26 mouse cellular contexts compared by ENCODE assay signal in genomic region chr3:94882579-94882978, GRCm38 (mm10).
"Had no signal": no experiment of that assay in that cellular context is flagged by ENCODE, and none has a peak within 500 bp of the region (broad histone marks: within the 10 kb centered on the region; RNA-seq: fewer than 3 reads in every experiment).

No protein-coding gene starts in this region.

- H3K9ac ChIP-seq: embryonic facial prominence, embryonic 12.5 days; embryonic facial prominence, embryonic 13.5 days; embryonic facial prominence, embryonic 15.5 days; forebrain, embryonic 12.5 days; forebrain, embryonic 13.5 days; forebrain, embryonic 15.5 days; forebrain, postnatal 0 days had no signal

- H3K27ac ChIP-seq: embryonic facial prominence, embryonic 10.5 days; embryonic facial prominence, embryonic 12.5 days; embryonic facial prominence, embryonic 13.5 days; embryonic facial prominence, embryonic 15.5 days; forebrain, embryonic 10.5 days; forebrain, embryonic 12.5 days; forebrain, embryonic 13.5 days; forebrain, embryonic 15.5 days; gastrocnemius, adult 2 months; heart, adult 2 months had no signal

- H3K4me3 ChIP-seq: embryonic facial prominence, embryonic 10.5 days; embryonic facial prominence, embryonic 12.5 days; embryonic facial prominence, embryonic 13.5 days; embryonic facial prominence, embryonic 15.5 days; erythroblast, embryonic 14.5 days; forebrain, embryonic 10.5 days; forebrain, embryonic 12.5 days; forebrain, embryonic 13.5 days; forebrain, embryonic 15.5 days; gastrocnemius, adult 2 months; heart, adult 2 months had no signal

- H3K9me3 ChIP-seq: embryonic facial prominence, embryonic 10.5 days; embryonic facial prominence, embryonic 12.5 days; embryonic facial prominence, embryonic 13.5 days; embryonic facial prominence, embryonic 15.5 days; forebrain, embryonic 10.5 days; forebrain, embryonic 12.5 days; forebrain, embryonic 13.5 days; forebrain, embryonic 15.5 days had no signal

- DNase-seq: cerebellum, adult 2 months; cerebellum, adult 8-10 months; cerebellum, adult 9-10 months; cerebellum, adult 9-11 months; cerebellum, postnatal 10 days; cerebellum, postnatal 14 days; cerebellum, postnatal 25 days; cerebellum, postnatal 36 days; embryo, embryonic 11 days; forebrain, postnatal 0 days; gastrocnemius, adult 2 months; gastrocnemius, postnatal 10 days; gastrocnemius, postnatal 14 days; gastrocnemius, postnatal 25 days; gastrocnemius, postnatal 36 days; heart, adult 18-20 months; heart, adult 2 months had no signal

- H3K27me3 ChIP-seq: embryonic facial prominence, embryonic 12.5 days; embryonic facial prominence, embryonic 13.5 days; embryonic facial prominence, embryonic 15.5 days; forebrain, embryonic 12.5 days; forebrain, embryonic 13.5 days; forebrain, embryonic 15.5 days had no signal
